Mouse (Mus musculus) liver, postnatal 0 days (tissue): ENCODE measurements around the gene Ntrk3.

Experiments
- CTCF ChIP-seq: sonication (generic); IDR thresholded peaks from 2 replicates; pipeline ENCODE4 v1.5.1; 2016; ENCODE audit warnings: antibody characterized with exemption, low read depth
- EP300 ChIP-seq: IDR thresholded peaks from 2 replicates; pipeline ENCODE4 v1.6.1; 2016; ENCODE audit warnings: antibody characterized with exemption, low read depth, mild to moderate bottlenecking

DNA sequence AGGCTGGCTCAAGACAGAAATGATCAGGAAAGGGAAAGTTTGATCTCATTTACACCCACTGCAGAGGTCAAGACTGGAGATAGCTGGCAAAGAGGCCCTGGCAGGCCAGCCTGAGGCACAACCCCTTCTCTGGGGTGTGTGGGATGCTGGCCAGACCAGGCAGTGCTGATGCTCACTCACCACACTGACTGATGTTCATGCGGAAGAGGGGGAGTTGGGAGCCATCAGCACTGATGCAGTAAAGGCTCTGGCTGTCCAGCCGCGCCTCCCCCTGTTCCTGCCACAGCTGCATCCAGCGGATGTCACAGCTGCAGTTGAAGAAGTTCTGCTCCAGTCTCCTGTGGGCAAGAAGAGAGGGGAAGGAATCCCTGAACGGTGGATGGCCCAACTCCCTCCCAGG, 275.2 kb downstream of the Ntrk3 start:
- no peak for TF ChIP-seq CTCF
- TF ChIP-seq EP300, result no peak
